Mouse (Mus musculus) G1E (cell line): ENCODE measurements around the gene 4930558K02Rik. TPM values are rescaled to one million over a fixed set of nuclear protein-coding genes. Genes with fewer than 3 reads are reported as not detected.

Source experiments
- ATAC-seq: 2 replicates; pipeline ENCODE4 v1.8.0; 2016; ENCODE audit warnings: mild to moderate bottlenecking; ENCODE audit not compliant: insufficient number of reproducible peaks, poor library complexity, low FRiP score, severe bottlenecking; ENCODE audit errors: extremely low read depth
- DNase-seq: peaks from one replicate; pipeline ENCODE4 v3.0.0; 2012; ENCODE audit warnings: low spot score
- H3K27me3 ChIP-seq: 2 replicates; pipeline ENCODE4 v1.6.1; 2012; ENCODE audit warnings: mild to moderate bottlenecking, low read length, inconsistent platforms; ENCODE audit not compliant: insufficient read depth
- H3K36me3 ChIP-seq: replicated peaks from 2 replicates; pipeline ENCODE3; 2012; ENCODE audit warnings: mild to moderate bottlenecking, inconsistent platforms
- H3K4me1 ChIP-seq: 2 replicates; pipeline ENCODE4 v1.6.1; 2012; ENCODE audit warnings: low read depth, low read length, inconsistent platforms, mixed read lengths; ENCODE audit not compliant: insufficient read depth
- H3K4me3 ChIP-seq: 2 replicates; pipeline ENCODE4 v1.5.1; 2012; ENCODE audit warnings: low read depth, mild to moderate bottlenecking, inconsistent platforms, low read length, moderate library complexity, mixed read lengths
- H3K9me3 ChIP-seq: replicated peaks from 2 replicates; pipeline ENCODE4 v1.6.1; 2012; ENCODE audit warnings: inconsistent platforms
- CTCF ChIP-seq: IDR thresholded peaks from 2 replicates; pipeline ENCODE4 v1.5.1; 2012; ENCODE audit warnings: low read depth, low read length, inconsistent platforms, mixed read lengths
- GATA1 ChIP-seq: IDR thresholded peaks from 2 replicates; pipeline ENCODE4 v1.6.1; 2012; ENCODE audit warnings: borderline replicate concordance, low read length, inconsistent platforms, mixed read lengths
- GATA2 ChIP-seq: IDR thresholded peaks from 2 replicates; pipeline ENCODE4 v1.6.1; 2012; ENCODE audit warnings: low read depth, low read length, inconsistent platforms, borderline replicate concordance
- POLR2AphosphoS5 ChIP-seq: IDR thresholded peaks from 2 replicates; pipeline ENCODE4 v1.6.1; 2012; ENCODE audit warnings: low read depth, low read length, inconsistent platforms; ENCODE audit not compliant: insufficient replicate concordance
- TAL1 ChIP-seq: conservative IDR thresholded peaks from 2 replicates; pipeline ENCODE4 v1.6.1; 2012; ENCODE audit warnings: low read depth, low read length, inconsistent platforms, mixed read lengths
- polyA plus RNA-seq: library from polyadenylated mRNA; stranded (reverse); fragments of >175 nt; gene quantifications from 2 replicates; pipeline ENCODE4 v1.2.3, GENCODE M21; 2012
- total RNA-seq, 2 experiments: library from RNA; stranded (forward) in 1 of 2; stranded (reverse) in 1 of 2; fragments of 200-1000 nt in 1 of 2; fragments of >200 nt in 1 of 2; fragmentation: Nextera tagmentation in 1 of 2; gene quantifications; 2 replicates each; pipeline ENCODE4 v1.2.3; 2014 to 2017

Gene 4930558K02Rik
- total and polyA plus RNA-seq, 3 experiments, result not detected

DNA sequence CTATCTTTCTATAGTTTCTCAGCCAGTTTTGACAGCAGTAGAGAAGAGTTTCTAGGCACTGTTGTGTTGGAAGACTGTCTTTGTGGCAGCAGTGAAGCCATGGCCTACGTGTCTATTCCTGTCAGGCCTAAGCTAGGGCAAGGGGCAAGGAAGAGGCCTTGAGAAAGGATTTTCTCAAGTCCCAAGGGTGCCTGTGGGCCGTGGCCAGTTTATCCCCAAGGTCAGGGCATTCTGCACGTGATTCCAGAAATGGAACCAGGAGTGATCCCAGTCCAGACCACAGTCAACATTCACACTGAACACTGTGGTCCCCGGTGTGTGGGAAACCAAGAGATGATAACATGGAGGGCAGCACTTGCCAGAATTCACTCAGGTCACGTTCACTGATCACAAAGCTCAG lies 23.6 kb downstream of the 4930558K02Rik start:
- no peaks in the 10 kb centered on the region for H3K9me3 ChIP-seq
- no peak overlapping the region for H3K4me3 ChIP-seq
- DNase-seq, result no peak
- TF ChIP-seq GATA1, result no peak
- no peak for TF ChIP-seq POLR2AphosphoS5
- no peak for TF ChIP-seq TAL1
- TF ChIP-seq GATA2, result no peak
- TF ChIP-seq CTCF, result no peak
- H3K27me3 ChIP-seq, result peaks cover 7% of the 10 kb centered on the region
- no peak for ATAC-seq
- H3K36me3 ChIP-seq, result no peaks in the 10 kb centered on the region
- H3K4me1 ChIP-seq, result peaks cover 9% of the 10 kb centered on the region

DNA sequence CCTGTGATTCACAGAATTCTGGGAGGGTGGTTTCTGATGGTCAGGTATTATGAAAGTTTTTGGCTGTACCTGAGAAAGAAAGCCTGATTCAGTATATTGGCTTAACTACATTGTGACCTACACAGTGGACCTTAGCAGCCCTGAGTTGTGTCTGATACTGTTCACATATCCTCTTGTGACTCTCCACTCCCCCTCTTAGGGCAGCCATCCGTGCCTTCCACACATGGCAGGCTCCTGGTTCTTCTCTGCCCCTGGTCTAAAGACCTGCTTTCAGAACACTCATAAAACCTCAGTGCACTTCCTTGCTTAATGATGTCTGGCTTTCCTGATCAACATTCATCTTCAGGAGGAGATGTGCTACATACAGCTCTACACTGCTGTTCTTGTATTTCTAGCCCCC lies 26.8 kb downstream of the 4930558K02Rik start:
- DNase-seq, result no peak
- H3K27me3 ChIP-seq, result peaks cover 5% of the 10 kb centered on the region
- ATAC-seq, result no peak
- H3K36me3 ChIP-seq, result no peaks in the 10 kb centered on the region
- H3K4me3 ChIP-seq, result no peak overlapping the region
- TF ChIP-seq GATA2 (no peak), CTCF (no peak), GATA1 (no peak), TAL1 (no peak), POLR2AphosphoS5 (no peak)
- peaks cover 5% of the 10 kb centered on the region; the same call in 1 of the 2 replicates for H3K4me1 ChIP-seq
- H3K9me3 ChIP-seq, result no peaks in the 10 kb centered on the region

- no peak for ATAC-seq
- Histone ChIP-seq H3K36me3 (no peaks in the 10 kb centered on the region), H3K4me1 (peaks cover 5% of the 10 kb centered on the region; the same call in 1 of the 2 replicates), H3K9me3 (no peaks in the 10 kb centered on the region), H3K27me3 (peaks cover 5% of the 10 kb centered on the region), H3K4me3 (no peak overlapping the region)
- TF ChIP-seq TAL1 (no peak), CTCF (no peak), GATA1 (no peak), GATA2 (no peak), POLR2AphosphoS5 (no peak)
- no peak for DNase-seq
Measured at GRCm38 (mm10) chr1:161951009-161951779, 28.2 kb downstream of the 4930558K02Rik start.

DNA sequence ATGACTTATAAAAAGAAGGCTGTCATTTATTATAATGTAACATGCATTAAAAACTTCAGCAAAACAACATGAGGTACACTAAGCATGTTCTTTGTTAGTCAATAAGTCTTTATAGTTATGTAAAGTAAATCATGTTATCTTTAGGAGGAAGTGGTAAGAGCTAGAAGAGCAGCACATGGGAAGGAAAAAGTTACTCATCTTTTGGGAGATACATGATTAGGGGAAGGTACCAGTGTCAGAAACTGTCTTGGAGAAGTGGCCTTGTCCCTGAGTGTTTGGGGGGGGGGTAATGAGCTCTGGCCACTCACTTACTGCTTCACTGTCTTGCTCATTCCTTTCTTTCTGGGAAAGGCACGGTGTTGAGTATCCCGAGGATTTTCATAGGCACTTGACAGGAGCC lies 37.4 kb downstream of the 4930558K02Rik start:
- Histone ChIP-seq H3K36me3 (no peaks in the 10 kb centered on the region), H3K9me3 (no peaks in the 10 kb centered on the region), H3K4me1 (no peaks in the 10 kb centered on the region), H3K4me3 (no peak overlapping the region), H3K27me3 (peaks cover 3% of the 10 kb centered on the region)
- no peak for ATAC-seq
- no peak for TF ChIP-seq POLR2AphosphoS5
- TF ChIP-seq GATA1, result no peak
- no peak for TF ChIP-seq TAL1
- no peak for TF ChIP-seq CTCF
- no peak for TF ChIP-seq GATA2
- DNase-seq, result no peak

DNA sequence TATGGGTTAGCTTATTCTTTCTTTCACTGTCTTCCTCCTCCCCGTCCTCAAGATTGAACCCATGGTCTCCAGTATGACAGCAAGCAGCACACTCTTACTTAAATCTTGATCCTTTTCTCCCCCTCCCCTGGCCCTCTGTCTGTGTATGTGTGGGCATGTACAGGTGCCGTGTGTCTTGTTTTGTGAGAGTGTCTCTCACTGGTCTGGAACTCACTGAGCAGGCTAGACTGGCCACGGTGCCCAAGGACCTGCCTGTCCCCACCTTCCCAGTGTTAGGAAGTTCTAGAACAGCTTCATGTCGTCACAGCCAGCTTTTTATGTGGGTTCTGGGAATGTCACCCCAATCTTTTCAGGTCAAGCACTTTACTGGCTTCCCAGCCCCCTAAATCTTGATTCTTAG lies 47.1 kb downstream of the 4930558K02Rik start:
- H3K4me3 ChIP-seq, result no peak overlapping the region
- H3K36me3 ChIP-seq, result no peaks in the 10 kb centered on the region
- TF ChIP-seq POLR2AphosphoS5 (no peak), TAL1 (no peak), GATA1 (no peak), GATA2 (no peak), CTCF (no peak)
- H3K9me3 ChIP-seq, result no peaks in the 10 kb centered on the region
- DNase-seq (no peak), ATAC-seq (no peak)
- H3K4me1 ChIP-seq, result no peaks in the 10 kb centered on the region
- H3K27me3 ChIP-seq, result peaks cover 3% of the 10 kb centered on the region; the same call in 1 of the 2 replicates

GRCm38 (mm10) chr1:161931817-161932216 lies 47.6 kb downstream of the 4930558K02Rik start:
- DNase-seq (no peak), ATAC-seq (no peak)
- Histone ChIP-seq H3K4me3 (no peak overlapping the region), H3K27me3 (peaks cover 3% of the 10 kb centered on the region; the same call in 1 of the 2 replicates), H3K4me1 (no peaks in the 10 kb centered on the region), H3K36me3 (no peaks in the 10 kb centered on the region), H3K9me3 (no peaks in the 10 kb centered on the region)
- TF ChIP-seq POLR2AphosphoS5 (no peak), CTCF (no peak), TAL1 (no peak), GATA1 (no peak), GATA2 (no peak)

DNA sequence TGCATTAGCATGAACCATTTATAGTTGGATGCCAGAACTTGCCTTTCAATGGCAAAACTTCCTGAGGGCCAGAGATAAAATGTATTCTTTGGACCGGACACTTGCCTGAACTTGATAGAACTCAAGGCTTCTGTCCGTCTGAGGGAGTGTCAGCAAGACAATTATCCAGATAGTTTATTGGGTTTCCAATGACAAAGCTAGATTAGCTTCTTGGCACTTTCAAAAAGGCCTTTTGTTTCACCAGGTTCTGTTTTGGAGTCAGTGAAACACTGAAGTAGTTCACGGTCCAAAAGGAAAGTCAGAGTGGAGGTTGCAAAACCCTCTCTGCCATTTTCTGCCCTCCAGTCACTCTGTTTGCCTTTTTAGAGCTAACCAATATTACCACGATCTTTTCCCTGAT lies 48.1 kb downstream of the 4930558K02Rik start:
- DNase-seq, result no peak
- Histone ChIP-seq H3K4me1 (no peaks in the 10 kb centered on the region), H3K36me3 (no peaks in the 10 kb centered on the region), H3K27me3 (peaks cover 3% of the 10 kb centered on the region; the same call in 1 of the 2 replicates), H3K9me3 (no peaks in the 10 kb centered on the region), H3K4me3 (no peak overlapping the region)
- TF ChIP-seq GATA1 (no peak), POLR2AphosphoS5 (no peak), CTCF (no peak), TAL1 (no peak), GATA2 (no peak)
- ATAC-seq, result no peak
